Mouse (Mus musculus) liver, adult 2 months (tissue): ENCODE measurements around the gene Gm49416. TPM values are rescaled to one million over a fixed set of nuclear protein-coding genes. Genes with fewer than 3 reads are reported as not detected.
"Not testable (repeated sequence)": the region's sequence is repeated elsewhere in the genome, so short reads cannot be mapped to it uniquely, and the experiment has no call there.

Source experiments
- DNase-seq: peaks from one replicate; pipeline ENCODE4 v3.0.0-alpha.2; 2011; ENCODE audit warnings: low read depth, low spot score; ENCODE audit errors: extremely low read depth
- H3K27ac ChIP-seq: fragments of 200-500 bp; replicated peaks from 2 replicates; pipeline ENCODE4 v1.5.1; 2012; ENCODE audit warnings: low read depth, mild to moderate bottlenecking, control low read depth, inconsistent platforms, low read length; ENCODE audit not compliant: insufficient read depth
- H3K27me3 ChIP-seq: fragments of 200-500 bp; 2 replicates; pipeline ENCODE4 v1.6.1; 2012; ENCODE audit warnings: mild to moderate bottlenecking, moderate library complexity, low read length, inconsistent platforms; ENCODE audit not compliant: control insufficient read depth, insufficient read depth
- H3K36me3 ChIP-seq: fragments of 200-500 bp; 2 replicates; pipeline ENCODE4 v1.6.1; 2012; ENCODE audit warnings: low read length, inconsistent platforms; ENCODE audit not compliant: control insufficient read depth, insufficient read depth
- H3K4me1 ChIP-seq: fragments of 200-500 bp; 2 replicates; pipeline ENCODE4 v1.6.1; 2011; ENCODE audit warnings: low read length; ENCODE audit not compliant: control insufficient read depth, insufficient read depth
- H3K4me3 ChIP-seq: fragments of 200-500 bp; 2 replicates; pipeline ENCODE4 v1.5.1; 2011; ENCODE audit warnings: low read depth, mild to moderate bottlenecking, control low read depth, low read length, moderate library complexity; ENCODE audit not compliant: insufficient read depth
- H3K79me2 ChIP-seq: fragments of 200-500 bp; 2 replicates; pipeline ENCODE4 v1.6.1; 2012; ENCODE audit warnings: inconsistent platforms, mild to moderate bottlenecking, low read length, moderate library complexity; ENCODE audit not compliant: control insufficient read depth, insufficient read depth
- H3K9ac ChIP-seq: fragments of 200-500 bp; 2 replicates; pipeline ENCODE4 v1.6.1; 2012; ENCODE audit warnings: low read depth, mild to moderate bottlenecking, control low read depth, inconsistent platforms, low read length
- CTCF ChIP-seq: fragments of 200-500 bp; IDR thresholded peaks from 2 replicates; pipeline ENCODE4 v1.5.1; 2011; ENCODE audit warnings: low read depth, low read length, control low read depth
- POLR2A ChIP-seq: fragments of 200-500 bp; IDR thresholded peaks from 2 replicates; pipeline ENCODE4 v1.6.1; 2011; ENCODE audit warnings: low read length, control low read depth; ENCODE audit not compliant: insufficient read depth; ENCODE audit errors: extremely low read depth
- WGBS: fragments of 180-500 bp; shearing (Covaris S2); methylation state at CpG from one replicate; pipeline ENCODE4 v1.1.7; 2018; 5-methylcytosine and 5-hydroxymethylcytosine counted together
- polyA plus RNA-seq: library from polyadenylated mRNA; depleted of rRNA; stranded (reverse); fragments of >200 nt; gene quantifications from 2 replicates; pipeline ENCODE4 v1.2.3, GENCODE M21; 2012
- total RNA-seq: library from RNA; depleted of rRNA; stranded (reverse); fragments of >200 nt; gene quantifications from 2 replicates; pipeline ENCODE4 v1.2.3, GENCODE M21; 2014

The Gm49416 gene
- total and polyA plus RNA-seq, 2 experiments = not detected

GRCm38 (mm10) chr19:8883616-8884015, 5.1 kb upstream of the Gm49416 start, which contains the start of the genes Lbhd1 and Gm49403:
Lbhd1 (plus strand) TSS chr19:8883732.
Gm49403 (plus strand) TSS chr19:8883930.
- H3K4me1 ChIP-seq = peaks cover 9% of the 10 kb centered on the region
- DNase-seq = no peak
- H3K9ac ChIP-seq = no peak within 1 kb of the TSS
- no peak within 1 kb of the TSS for H3K27ac ChIP-seq
- no peaks in the 10 kb centered on the region for H3K27me3 ChIP-seq
- TF ChIP-seq CTCF = no peak
- TF ChIP-seq POLR2A = no peak
- H3K36me3 ChIP-seq = no peaks in the 10 kb centered on the region; the same call in 1 of the 2 replicates
- H3K79me2 ChIP-seq = no peaks in the 10 kb centered on the region
- no peak within 1 kb of the TSS for H3K4me3 ChIP-seq
- WGBS = 80% methylated on average over 3 of the region's 3 CpGs

GRCm38 (mm10) chr19:8886916-8887584, 1.7 kb upstream of the Gm49416 start:
- Histone ChIP-seq H3K9ac (no peak overlapping the region), H3K79me2 (peaks cover 3% of the 10 kb centered on the region; the same call in 1 of the 2 replicates), H3K27ac (no peak overlapping the region), H3K27me3 (no peaks in the 10 kb centered on the region), H3K4me3 (no peak overlapping the region), H3K36me3 (peaks cover 3% of the 10 kb centered on the region; the same call in 1 of the 2 replicates), H3K4me1 (peaks cover 7% of the 10 kb centered on the region)
- peak; percentile 55 for DNase-seq
- 26% methylated on average over 1 of the region's 1 CpGs for WGBS
- TF ChIP-seq CTCF (no peak), POLR2A (no peak)

- peak overlapping the region; percentile 83 for H3K9ac ChIP-seq
- TF ChIP-seq POLR2A (no peak), CTCF (no peak)
- peaks cover 3% of the 10 kb centered on the region; the same call in 1 of the 2 replicates for H3K36me3 ChIP-seq
- WGBS = 11% methylated on average over 19 of the region's 19 CpGs
- peaks cover 3% of the 10 kb centered on the region; the same call in 1 of the 2 replicates for H3K79me2 ChIP-seq
- peak overlapping the region; percentile 82 for H3K4me3 ChIP-seq
- peak; percentile 27 for DNase-seq
- no peaks in the 10 kb centered on the region for H3K27me3 ChIP-seq
- H3K4me1 ChIP-seq = peaks cover 7% of the 10 kb centered on the region
- peak overlapping the region; percentile 72 for H3K27ac ChIP-seq
Measured at GRCm38 (mm10) chr19:8887585-8888463, 902 bp upstream of the Gm49416 start.

- H3K36me3 ChIP-seq = peaks cover 3% of the 10 kb centered on the region; the same call in 1 of the 2 replicates
- TF ChIP-seq CTCF = no peak
- peak; percentile 82 for TF ChIP-seq POLR2A
- H3K9ac ChIP-seq = peak within 1 kb of the TSS; percentile 87
- peak within 1 kb of the TSS; percentile 60 for H3K27ac ChIP-seq
- peaks cover 10% of the 10 kb centered on the region; the same call in 1 of the 2 replicates for H3K4me1 ChIP-seq
- peaks cover 12% of the 10 kb centered on the region; the same call in 1 of the 2 replicates for H3K79me2 ChIP-seq
- DNase-seq = peak; percentile 80
- 2% methylated on average over 54 of the region's 54 CpGs for WGBS
- no peaks in the 10 kb centered on the region for H3K27me3 ChIP-seq
- H3K4me3 ChIP-seq = peak within 1 kb of the TSS; percentile 63
Measured at GRCm38 (mm10) chr19:8892829-8893766, 4.4 kb downstream of the Gm49416 start, which contains the start of gene Ints5. Ints5 (plus strand) TSS chr19:8893005.

- WGBS = 90% methylated on average over 9 of the region's 9 CpGs
Measured at GRCm38 (mm10) chr19:8895397-8895960, 6.8 kb downstream of the Gm49416 start.

GRCm38 (mm10) chr19:8896231-8896630, 7.5 kb downstream of the Gm49416 start:
- DNase-seq, H3K9ac ChIP-seq, H3K27me3 ChIP-seq, H3K36me3 ChIP-seq, H3K27ac ChIP-seq, H3K4me3 ChIP-seq: not testable (repeated sequence)
- 85% methylated on average over 5 of the region's 5 CpGs for WGBS
- Histone ChIP-seq H3K79me2 (peaks cover 16% of the 10 kb centered on the region; the same call in 1 of the 2 replicates), H3K4me1 (peaks cover 12% of the 10 kb centered on the region)

More at GRCm38 (mm10) chr19:8895397-8895960, 6.8 kb downstream of the Gm49416 start:
- Histone ChIP-seq H3K27me3 (no peaks in the 10 kb centered on the region), H3K79me2 (peaks cover 16% of the 10 kb centered on the region; the same call in 1 of the 2 replicates), H3K4me1 (peaks cover 10% of the 10 kb centered on the region), H3K9ac (no peak overlapping the region), H3K36me3 (peaks cover under 1% of the 10 kb centered on the region; the same call in 1 of the 2 replicates), H3K27ac (no peak overlapping the region), H3K4me3 (no peak overlapping the region)
- TF ChIP-seq POLR2A = no peak
- no peak for DNase-seq

GRCm38 (mm10) chr19:8897211-8897864, 8.6 kb downstream of the Gm49416 start:
- Histone ChIP-seq H3K27ac (peak overlapping the region; percentile 38), H3K4me3 (peak overlapping the region; percentile 71), H3K79me2 (peaks cover 16% of the 10 kb centered on the region; the same call in 1 of the 2 replicates), H3K9ac (peak overlapping the region; percentile 43), H3K4me1 (peaks cover 12% of the 10 kb centered on the region)
- H3K27me3 ChIP-seq, H3K36me3 ChIP-seq: not testable (repeated sequence)
- WGBS = 16% methylated on average over 21 of the region's 21 CpGs
- peak; percentile 53 for DNase-seq
